Mouse (Mus musculus): ENCODE measurements at regions not wholly inside any gene's neighbourhood (a gene's known extent, or its start where the extent isn't known, plus 50 kb on each side); places are given as distances from the start of the nearest gene placed in this dataset.

GRCm38 (mm10) chr4:82083519-82083918 lies 622.0 kb downstream of the Nfib start:
- H3K4me1 ChIP-seq (replicated peaks), result no peaks in the 10 kb centered on the region
- no peaks in the 10 kb centered on the region for H3K27me3 ChIP-seq
- no peak for ATAC-seq (replicated peaks; ENCODE audit: insufficient number of reproducible peaks, insufficient read depth, low FRiP score, low read depth)
- WGBS, result 79% methylated on average over 2 of the region's 2 CpGs
- no peak overlapping the region for H3K9ac ChIP-seq
- H3K27ac ChIP-seq, result no peak overlapping the region
- H3K36me3 ChIP-seq, result no peaks in the 10 kb centered on the region
- H3K4me3 ChIP-seq, result no peak overlapping the region
- no peak overlapping the region for H3K4me2 ChIP-seq
- no peaks in the 10 kb centered on the region for H3K9me3 ChIP-seq (replicated peaks)

DNA sequence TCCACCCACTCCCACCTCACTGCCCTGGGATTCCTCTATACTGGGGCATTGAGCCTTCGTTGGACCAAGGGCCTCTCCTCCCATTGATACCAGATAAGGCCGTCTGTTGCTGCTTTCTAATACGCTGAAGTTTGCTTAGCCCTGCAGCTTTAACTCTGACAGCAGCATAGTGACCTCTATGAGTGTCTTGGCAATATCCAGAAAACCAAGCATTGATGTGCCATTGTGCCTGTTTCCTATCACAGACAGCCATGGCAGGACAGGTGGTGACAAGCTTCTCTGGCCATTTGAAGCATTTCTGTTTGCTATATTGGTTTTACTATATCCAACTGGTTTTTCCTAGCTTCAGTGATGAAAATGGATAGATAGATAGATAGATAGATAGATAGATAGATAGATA lies 625.4 kb upstream of the Mpdz start:
- no peak for ATAC-seq (replicated peaks; ENCODE audit: insufficient number of reproducible peaks, insufficient read depth, low FRiP score, low read depth)
- Histone ChIP-seq H3K9ac (no peak overlapping the region), H3K27me3 (no peaks in the 10 kb centered on the region), H3K9me3 (replicated peaks) (no peaks in the 10 kb centered on the region), H3K4me1 (replicated peaks) (peaks cover 26% of the 10 kb centered on the region), H3K36me3 (no peaks in the 10 kb centered on the region), H3K4me3 (no peak overlapping the region), H3K4me2 (peak overlapping the region; percentile 41; the same call in 1 of the 2 replicates), H3K27ac (peak overlapping the region; percentile 54)
- WGBS, result 12% methylated on average over 3 of the region's 3 CpGs

GRCm38 (mm10) chr4:82065641-82066358 lies 623.2 kb upstream of the Mpdz start:
- Histone ChIP-seq H3K36me3 (no peaks in the 10 kb centered on the region), H3K27me3 (no peaks in the 10 kb centered on the region), H3K4me3 (peak overlapping the region; percentile 42), H3K4me2 (peak overlapping the region; percentile 58), H3K9me3 (replicated peaks) (no peaks in the 10 kb centered on the region), H3K27ac (peak overlapping the region; percentile 88), H3K9ac (peak overlapping the region; percentile 42), H3K4me1 (replicated peaks) (peaks cover 28% of the 10 kb centered on the region)
- 33% methylated on average over 14 of the region's 14 CpGs for WGBS
- peak; percentile 85 for ATAC-seq (replicated peaks; ENCODE audit: insufficient number of reproducible peaks, insufficient read depth, low FRiP score, low read depth)

GRCm38 (mm10) chr4:82062726-82063125 lies 620.1 kb upstream of the Mpdz start:
- ATAC-seq (replicated peaks; ENCODE audit: insufficient number of reproducible peaks, insufficient read depth, low FRiP score, low read depth), result no peak
- no peak overlapping the region for H3K27ac ChIP-seq
- 17% methylated on average over 5 of the region's 5 CpGs for WGBS
- H3K4me1 ChIP-seq (replicated peaks), result peaks cover 19% of the 10 kb centered on the region
- no peak overlapping the region for H3K4me3 ChIP-seq
- H3K4me2 ChIP-seq, result no peak overlapping the region
- no peaks in the 10 kb centered on the region for H3K36me3 ChIP-seq
- no peaks in the 10 kb centered on the region for H3K27me3 ChIP-seq
- H3K9ac ChIP-seq, result no peak overlapping the region
- no peaks in the 10 kb centered on the region for H3K9me3 ChIP-seq (replicated peaks)

- H3K36me3 ChIP-seq, result no peaks in the 10 kb centered on the region
- no peaks in the 10 kb centered on the region for H3K27me3 ChIP-seq
- H3K4me1 ChIP-seq (replicated peaks), result peaks cover 3% of the 10 kb centered on the region; the same call in 1 of the 2 replicates
- H3K4me2 ChIP-seq, result no peak overlapping the region
- 76% methylated on average over 1 of the region's 1 CpGs for WGBS
- ATAC-seq (replicated peaks; ENCODE audit: insufficient number of reproducible peaks, insufficient read depth, low FRiP score, low read depth), result no peak
- H3K27ac ChIP-seq, result no peak overlapping the region; the same call in 1 of the 2 replicates
- H3K4me3 ChIP-seq, result no peak overlapping the region
- H3K9ac ChIP-seq, result no peak overlapping the region
- no peaks in the 10 kb centered on the region for H3K9me3 ChIP-seq (replicated peaks)
These were observed 614.1 kb upstream of the Mpdz start for GRCm38 (mm10) chr4:82056671-82057070.

DNA sequence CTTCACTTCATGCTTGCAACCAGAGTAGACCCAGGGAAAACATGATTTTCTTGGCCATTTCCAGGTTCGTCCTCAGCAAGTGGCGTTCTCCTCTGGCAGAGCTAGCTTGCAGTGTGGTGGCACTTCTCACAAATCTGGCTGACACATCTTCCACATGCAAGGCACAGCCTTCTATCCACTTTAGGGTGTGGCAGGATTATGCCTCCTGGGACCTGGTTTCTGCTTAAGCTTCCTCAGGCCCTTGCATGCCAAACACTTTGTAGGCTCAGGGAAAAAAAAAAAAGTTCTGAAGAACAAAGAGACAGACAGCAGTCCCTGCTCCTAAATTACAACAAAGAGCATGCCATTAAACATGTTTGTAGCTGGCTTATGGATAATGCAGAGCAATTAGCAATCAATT lies 605.6 kb upstream of the Mpdz start:
- no peaks in the 10 kb centered on the region for H3K4me1 ChIP-seq (replicated peaks)
- WGBS, result 82% methylated on average over 2 of the region's 2 CpGs
- no peak overlapping the region for H3K4me3 ChIP-seq
- H3K9me3 ChIP-seq (replicated peaks), result no peaks in the 10 kb centered on the region
- H3K4me2 ChIP-seq, result no peak overlapping the region
- no peaks in the 10 kb centered on the region for H3K27me3 ChIP-seq
- H3K36me3 ChIP-seq, result no peaks in the 10 kb centered on the region
- no peak overlapping the region for H3K9ac ChIP-seq
- no peak for ATAC-seq (replicated peaks; ENCODE audit: insufficient number of reproducible peaks, insufficient read depth, low FRiP score, low read depth)
- H3K27ac ChIP-seq, result no peak overlapping the region

DNA sequence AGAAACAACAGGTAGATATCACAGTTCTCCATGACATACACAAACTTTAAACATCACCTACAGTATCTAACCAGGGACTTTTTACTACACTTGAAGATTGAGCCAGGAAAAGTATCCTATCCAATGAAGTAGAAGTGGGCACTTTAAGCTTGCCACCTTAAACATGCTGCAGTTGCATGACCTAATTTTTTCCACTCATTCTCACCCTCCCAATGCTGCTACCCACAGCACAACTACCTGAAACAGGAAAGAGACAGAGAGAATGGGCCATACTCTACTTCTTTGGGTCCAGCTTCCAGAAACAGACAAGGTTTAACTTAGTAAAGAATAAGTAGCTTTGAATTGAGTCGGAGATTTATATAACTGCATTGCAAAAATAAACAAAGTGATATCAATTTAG lies 594.9 kb upstream of the Mpdz start:
- Histone ChIP-seq H3K9me3 (replicated peaks) (no peaks in the 10 kb centered on the region), H3K4me3 (no peak overlapping the region)
- 85% methylated on average over 1 of the region's 1 CpGs for WGBS

GRCm38 (mm10) chr4:82035074-82035703 lies 592.6 kb upstream of the Mpdz start:
- 40% methylated on average over 3 of the region's 3 CpGs for WGBS
- Histone ChIP-seq H3K4me1 (replicated peaks) (peaks cover 6% of the 10 kb centered on the region), H3K27me3 (no peaks in the 10 kb centered on the region), H3K9me3 (replicated peaks) (no peaks in the 10 kb centered on the region), H3K9ac (no peak overlapping the region), H3K4me3 (no peak overlapping the region), H3K36me3 (no peaks in the 10 kb centered on the region), H3K27ac (no peak overlapping the region), H3K4me2 (no peak overlapping the region)
- ATAC-seq (replicated peaks; ENCODE audit: insufficient number of reproducible peaks, insufficient read depth, low FRiP score, low read depth), result no peak

More for the DNA sequence above, 594.9 kb upstream of the Mpdz start:
- Histone ChIP-seq H3K27ac (no peak overlapping the region), H3K9ac (no peak overlapping the region), H3K4me1 (replicated peaks) (peaks cover 6% of the 10 kb centered on the region), H3K4me2 (no peak overlapping the region), H3K36me3 (no peaks in the 10 kb centered on the region), H3K27me3 (no peaks in the 10 kb centered on the region)
- ATAC-seq (replicated peaks; ENCODE audit: insufficient number of reproducible peaks, insufficient read depth, low FRiP score, low read depth), result no peak

GRCm38 (mm10) chr4:82029237-82029636 lies 586.6 kb upstream of the Mpdz start:
- Histone ChIP-seq H3K4me2 (no peak overlapping the region), H3K4me3 (no peak overlapping the region), H3K4me1 (replicated peaks) (peaks cover 12% of the 10 kb centered on the region; the same call in 1 of the 2 replicates), H3K9ac (no peak overlapping the region), H3K27ac (no peak overlapping the region), H3K27me3 (no peaks in the 10 kb centered on the region), H3K9me3 (replicated peaks) (no peaks in the 10 kb centered on the region), H3K36me3 (no peaks in the 10 kb centered on the region)
- 85% methylated on average over 9 of the region's 9 CpGs for WGBS
- ATAC-seq (replicated peaks; ENCODE audit: insufficient number of reproducible peaks, insufficient read depth, low FRiP score, low read depth), result no peak

DNA sequence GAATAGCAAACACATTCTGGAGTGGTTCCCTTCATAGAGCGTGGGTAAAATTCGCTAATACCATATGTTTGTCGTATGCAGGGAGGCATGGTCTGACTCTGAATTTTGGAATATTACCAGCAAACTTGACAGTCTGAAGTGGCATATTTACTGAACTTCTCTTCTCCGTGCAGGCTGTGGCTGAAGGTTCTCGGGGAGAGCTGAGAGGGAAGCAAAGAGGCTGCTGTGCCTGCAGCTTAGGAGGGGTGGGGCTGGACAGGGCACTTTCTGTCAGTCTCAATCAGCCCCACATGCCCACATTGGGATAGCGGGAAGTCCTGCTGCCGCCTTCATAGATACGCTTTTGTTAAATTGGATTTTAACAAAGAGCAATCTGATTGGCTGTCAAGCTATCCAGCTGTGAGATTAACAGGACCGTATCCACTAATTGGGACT lies 584.8 kb upstream of the Mpdz start:
- Histone ChIP-seq H3K9ac (no peak overlapping the region), H3K27me3 (no peaks in the 10 kb centered on the region), H3K4me3 (no peak overlapping the region), H3K4me1 (replicated peaks) (peaks cover 12% of the 10 kb centered on the region), H3K4me2 (0 out of 2 replicates have a peak overlapping the region, but pooled peaks have one; percentile 9), H3K27ac (no peak overlapping the region), H3K36me3 (no peaks in the 10 kb centered on the region), H3K9me3 (replicated peaks) (no peaks in the 10 kb centered on the region)
- WGBS, result 51% methylated on average over 9 of the region's 9 CpGs
- ATAC-seq (replicated peaks; ENCODE audit: insufficient number of reproducible peaks, insufficient read depth, low FRiP score, low read depth), result no peak

DNA sequence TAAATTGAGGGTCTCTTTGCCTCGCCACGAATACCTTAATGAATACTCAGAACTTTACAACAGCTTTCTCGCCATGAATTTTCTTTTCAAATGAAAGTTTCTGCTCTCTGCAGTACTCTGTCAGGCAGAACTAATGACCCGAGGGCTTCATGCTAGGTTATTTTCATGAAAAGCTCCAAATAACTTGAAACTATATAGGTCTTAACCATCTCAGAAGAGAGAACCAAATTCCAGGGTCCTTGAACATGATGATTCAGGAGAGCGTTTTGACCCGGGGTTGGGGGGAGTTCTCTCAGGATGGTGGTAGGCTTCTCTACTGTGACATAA lies 558.8 kb upstream of the Mpdz start:
- no peak overlapping the region for H3K4me3 ChIP-seq
- 81% methylated on average over 6 of the region's 6 CpGs for WGBS
- H3K9ac ChIP-seq, result no peak overlapping the region
- peaks cover 23% of the 10 kb centered on the region for H3K4me1 ChIP-seq (replicated peaks)
- no peaks in the 10 kb centered on the region for H3K9me3 ChIP-seq (replicated peaks)
- H3K27me3 ChIP-seq, result no peaks in the 10 kb centered on the region
- no peak overlapping the region for H3K4me2 ChIP-seq
- H3K27ac ChIP-seq, result peak overlapping the region; percentile 69
- H3K36me3 ChIP-seq, result no peaks in the 10 kb centered on the region
- ATAC-seq (replicated peaks; ENCODE audit: insufficient number of reproducible peaks, insufficient read depth, low FRiP score, low read depth), result no peak

Measured in heart, embryonic 15.5 days (tissue).